Mouse (Mus musculus) spleen, adult 2 months (tissue): ENCODE data around the gene Fgfr2. TPM values are rescaled to one million over a fixed set of nuclear protein-coding genes. Genes with fewer than 3 reads are reported as not detected.

Experiments used
- DNase-seq, 2 experiments: peaks; one replicate each; pipeline versions ENCODE4 v3.0.0 to v3.0.0-alpha.2; 2012 to 2021; ENCODE audit warnings: low spot score in 2 of 2, low read depth in 1 of 2
- H3K27ac ChIP-seq: fragments of 200-500 bp; 2 replicates; pipeline ENCODE4 v1.5.1; 2012; ENCODE audit warnings: low read length, inconsistent platforms; ENCODE audit not compliant: insufficient read depth
- H3K27me3 ChIP-seq: fragments of 200-500 bp; 2 replicates; pipeline ENCODE4 v1.6.1; 2012; ENCODE audit warnings: mild to moderate bottlenecking, moderate library complexity, low read length, inconsistent platforms; ENCODE audit not compliant: control insufficient read depth, insufficient read depth
- H3K36me3 ChIP-seq: fragments of 200-500 bp; 2 replicates; pipeline ENCODE4 v1.6.1; 2012; ENCODE audit warnings: mild to moderate bottlenecking, low read length, inconsistent platforms; ENCODE audit not compliant: control insufficient read depth, insufficient read depth
- H3K4me1 ChIP-seq: fragments of 200-500 bp; 2 replicates; pipeline ENCODE4 v1.6.1; 2011; ENCODE audit warnings: inconsistent platforms; ENCODE audit not compliant: control insufficient read depth, insufficient read depth, insufficient read length
- H3K4me3 ChIP-seq: fragments of 200-500 bp; 2 replicates; pipeline ENCODE4 v1.5.1; 2011; ENCODE audit warnings: mild to moderate bottlenecking, inconsistent platforms; ENCODE audit not compliant: insufficient read depth, insufficient read length; ENCODE audit errors: extremely low read depth
- CTCF ChIP-seq: fragments of 200-500 bp; IDR thresholded peaks from 2 replicates; pipeline ENCODE4 v1.5.1; 2011; ENCODE audit warnings: mild to moderate bottlenecking, inconsistent platforms; ENCODE audit not compliant: insufficient read depth, insufficient read length, insufficient replicate concordance; ENCODE audit errors: extremely low read depth
- POLR2A ChIP-seq: fragments of 200-500 bp; IDR thresholded peaks from 2 replicates; pipeline ENCODE4 v1.6.1; 2011; ENCODE audit warnings: low read depth, low read length, inconsistent platforms
- whole genome bisulfite sequencing: fragments of 180-500 bp; shearing (Covaris S2); methylation state at CpG from one replicate; pipeline ENCODE4 v1.1.7; 2018; 5-methylcytosine and 5-hydroxymethylcytosine counted together
- polyA plus RNA-seq: library from polyadenylated mRNA; depleted of rRNA; stranded (reverse); fragments of >200 nt; gene quantifications from 2 replicates; pipeline ENCODE4 v1.2.3, GENCODE M21; 2012

Gene Fgfr2
- polyA plus RNA-seq, 1 experiment, result 1.6 TPM

DNA sequence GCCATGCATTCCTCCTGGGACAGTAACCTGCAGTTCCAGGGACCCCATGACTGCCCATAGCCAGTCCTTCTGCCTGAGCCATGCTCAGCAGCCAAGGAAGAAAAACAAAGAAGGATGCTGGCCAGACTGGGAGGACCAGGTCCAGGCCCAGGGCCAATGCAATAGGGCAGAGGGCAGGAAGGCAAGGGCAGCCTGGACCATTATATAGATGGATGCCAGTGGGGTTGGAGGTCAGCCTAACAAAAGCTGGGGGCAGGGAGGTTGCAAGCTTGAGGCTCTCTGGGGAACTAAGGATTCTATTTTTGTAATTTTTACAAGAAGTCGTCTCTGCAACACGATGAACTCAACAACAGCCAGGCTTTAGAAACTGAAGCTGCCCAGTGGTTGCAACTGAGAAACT is 890.2 kb downstream of the Fgfr2 start:
- 12% methylated on average over 2 of the region's 2 CpGs for WGBS
- H3K4me3 ChIP-seq, result no peak overlapping the region
- no peaks in the 10 kb centered on the region for H3K27me3 ChIP-seq
- H3K4me1 ChIP-seq, result no peaks in the 10 kb centered on the region
- peaks cover 19% of the 10 kb centered on the region for H3K36me3 ChIP-seq
- no peak overlapping the region for H3K27ac ChIP-seq
- DNase-seq, result no peak
- no peak for TF ChIP-seq POLR2A
- TF ChIP-seq CTCF, result no peak

DNA sequence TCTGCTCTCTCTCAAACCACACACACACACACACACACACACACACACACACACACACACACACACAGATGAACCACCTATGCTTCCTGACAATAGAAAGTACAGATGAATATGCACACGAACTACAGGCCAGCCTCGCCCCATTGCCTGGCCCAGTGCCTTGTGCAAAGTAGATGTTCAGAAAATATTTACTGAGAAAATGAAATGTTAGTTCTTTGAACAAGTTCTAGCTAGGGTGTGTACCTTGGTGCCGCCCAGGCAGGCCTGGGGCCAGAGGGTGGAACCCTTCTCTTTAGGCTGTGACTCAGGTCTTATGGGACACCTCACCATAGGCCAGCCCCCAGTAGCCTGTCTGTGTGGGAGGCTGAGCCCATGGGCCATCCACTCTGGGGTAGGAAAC is 891.7 kb downstream of the Fgfr2 start:
- no peaks in the 10 kb centered on the region for H3K4me1 ChIP-seq
- DNase-seq, result no peak
- H3K27ac ChIP-seq, result no peak overlapping the region
- TF ChIP-seq POLR2A (no peak), CTCF (no peak)
- H3K4me3 ChIP-seq, result no peak overlapping the region
- no peaks in the 10 kb centered on the region for H3K27me3 ChIP-seq
- 71% methylated on average over 3 of the region's 3 CpGs for WGBS
- peaks cover 5% of the 10 kb centered on the region; the same call in 1 of the 2 replicates for H3K36me3 ChIP-seq

GRCm38 (mm10) chr7:132230961-132231360 is 892.2 kb downstream of the Fgfr2 start:
- no peak for DNase-seq
- Histone ChIP-seq H3K4me1 (no peaks in the 10 kb centered on the region), H3K36me3 (peaks cover 4% of the 10 kb centered on the region; the same call in 1 of the 2 replicates), H3K27ac (no peak overlapping the region), H3K27me3 (no peaks in the 10 kb centered on the region), H3K4me3 (no peak overlapping the region)
- TF ChIP-seq CTCF (no peak), POLR2A (no peak)
- WGBS, result 91% methylated on average over 3 of the region's 3 CpGs

DNA sequence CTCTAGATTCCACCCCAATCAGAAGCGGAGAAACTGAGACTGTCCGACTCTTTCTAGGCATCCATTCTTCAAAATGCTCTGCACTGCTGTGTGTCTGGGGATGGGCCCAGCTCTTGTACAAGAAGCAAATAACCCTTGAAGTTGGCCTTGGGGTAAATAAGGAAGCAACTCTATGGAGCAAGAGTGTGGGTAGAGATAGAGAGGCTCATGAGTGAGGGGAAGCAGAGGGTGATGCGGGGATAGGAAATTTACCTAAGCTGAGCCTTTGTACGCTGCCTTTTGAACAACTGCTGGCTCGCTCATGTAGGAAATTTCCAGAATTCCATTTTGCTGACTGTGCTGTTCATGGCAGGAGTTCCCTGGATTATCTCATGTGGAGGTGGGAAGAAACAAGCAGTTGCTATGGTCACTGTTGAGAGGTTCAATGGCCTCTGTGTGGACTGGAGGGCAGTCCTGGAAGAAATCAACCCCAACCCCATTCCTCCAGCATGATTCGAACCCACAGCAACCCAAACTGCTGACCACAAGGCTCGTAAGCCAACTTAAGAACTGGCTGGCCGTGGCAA is 896.0 kb downstream of the Fgfr2 start:
- 81% methylated on average over 8 of the region's 8 CpGs for WGBS
- TF ChIP-seq POLR2A (no peak), CTCF (no peak)

GRCm38 (mm10) chr7:132226379-132227074 is 896.6 kb downstream of the Fgfr2 start:
- no peak overlapping the region for H3K27ac ChIP-seq
- DNase-seq, result peak; percentile 45 to 72
- TF ChIP-seq CTCF, result peak; percentile 76; the same call in 1 of the 2 replicates
- no peak for TF ChIP-seq POLR2A
- H3K4me3 ChIP-seq, result no peak overlapping the region
- no peaks in the 10 kb centered on the region for H3K36me3 ChIP-seq
- 67% methylated on average over 6 of the region's 6 CpGs for WGBS
- H3K4me1 ChIP-seq, result no peaks in the 10 kb centered on the region
- no peaks in the 10 kb centered on the region for H3K27me3 ChIP-seq

More for the DNA sequence above, 896.0 kb downstream of the Fgfr2 start:
- H3K27me3 ChIP-seq, result no peaks in the 10 kb centered on the region
- no peak for DNase-seq
- H3K36me3 ChIP-seq, result no peaks in the 10 kb centered on the region
- no peak overlapping the region for H3K4me3 ChIP-seq
- H3K4me1 ChIP-seq, result no peaks in the 10 kb centered on the region
- no peak overlapping the region for H3K27ac ChIP-seq

DNA sequence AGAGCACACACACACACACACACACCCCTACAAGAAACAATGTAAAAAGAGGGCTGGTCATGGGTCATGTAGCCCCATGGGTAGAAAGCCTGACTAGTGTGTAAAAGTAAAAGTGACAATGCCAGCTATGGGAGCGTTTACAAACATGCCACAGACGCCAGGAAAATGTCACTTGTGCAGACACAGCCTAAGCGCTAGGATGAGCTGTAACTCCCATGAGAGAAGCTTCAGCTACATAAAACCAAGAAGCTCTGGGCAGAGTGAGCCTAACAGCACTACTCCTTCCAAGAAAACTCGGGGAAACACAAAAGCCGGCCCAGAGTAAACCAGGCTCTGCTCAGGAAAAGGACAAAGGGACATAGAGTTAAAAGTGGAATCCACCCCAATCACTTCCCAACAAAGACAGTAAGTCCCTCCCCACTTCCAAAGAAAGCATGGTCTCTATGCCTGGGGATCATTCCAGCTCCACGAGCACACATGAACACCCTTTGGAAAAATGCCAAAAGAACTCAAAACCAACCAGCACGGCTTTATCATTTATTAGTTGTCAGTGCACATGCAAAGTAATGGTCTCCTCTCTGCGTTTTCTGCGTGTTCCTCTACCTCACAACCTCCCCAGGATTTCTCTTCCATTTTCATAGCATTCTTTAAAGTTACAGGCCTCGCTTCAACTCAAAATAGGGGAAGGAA is 899.6 kb downstream of the Fgfr2 start:
- Histone ChIP-seq H3K36me3 (no peaks in the 10 kb centered on the region), H3K27ac (no peak overlapping the region), H3K4me3 (no peak overlapping the region), H3K27me3 (no peaks in the 10 kb centered on the region), H3K4me1 (no peaks in the 10 kb centered on the region)
- no peak for TF ChIP-seq POLR2A
- no peak for TF ChIP-seq CTCF
- no peak for DNase-seq
- 59% methylated on average over 10 of the region's 10 CpGs for WGBS

DNA sequence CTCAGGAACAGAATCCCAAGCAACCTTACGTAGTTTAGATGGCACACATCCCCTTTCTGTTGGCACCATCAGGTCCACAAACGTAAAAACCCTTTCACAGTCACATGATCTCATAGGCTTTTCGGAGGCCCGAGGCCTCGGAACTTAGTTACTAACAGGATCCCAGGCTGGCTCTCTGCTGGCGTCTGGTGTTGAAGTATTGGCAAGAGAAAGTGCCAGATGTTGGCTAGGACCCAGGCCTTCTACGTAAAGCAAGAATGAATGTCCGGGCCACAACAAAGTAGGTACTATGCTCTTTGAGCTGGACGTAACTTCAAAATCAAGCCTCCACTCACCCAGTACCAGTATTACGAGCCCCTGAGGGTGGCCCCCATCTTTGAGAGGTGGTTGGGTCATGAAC is 909.1 kb downstream of the Fgfr2 start:
- Histone ChIP-seq H3K4me3 (no peak overlapping the region), H3K4me1 (no peaks in the 10 kb centered on the region), H3K36me3 (no peaks in the 10 kb centered on the region), H3K27ac (no peak overlapping the region), H3K27me3 (no peaks in the 10 kb centered on the region)
- TF ChIP-seq POLR2A (no peak), CTCF (no peak)
- WGBS, result 81% methylated on average over 10 of the region's 10 CpGs
- no peak for DNase-seq
